Mouse (Mus musculus) hindbrain, embryonic 16.5 days (tissue): ENCODE results near the gene 2510009E07Rik. TPM values are rescaled to one million over a fixed set of nuclear protein-coding genes. Genes with fewer than 3 reads are reported as not detected.

Source experiments
- ATAC-seq: fragments of 200-750 bp; cut with Nextera tagmentation; 2 replicates; pipeline ENCODE4 v1.8.0; 2017; ENCODE audit warnings: moderate TSS enrichment, moderate library complexity
- H3K27ac ChIP-seq: fragments of 300-500 bp; sonication (generic); 2 replicates; pipeline ENCODE4 v1.5.1; 2014; ENCODE audit warnings: low read depth, mild to moderate bottlenecking, control low read depth, low read length, moderate library complexity
- H3K27me3 ChIP-seq: fragments of 300-500 bp; sonication (generic); replicated peaks from 2 replicates; pipeline ENCODE4 v1.6.1; 2014; ENCODE audit warnings: low read length; ENCODE audit not compliant: control insufficient read depth, insufficient read depth
- H3K36me3 ChIP-seq: fragments of 300-500 bp; sonication (generic); 2 replicates; pipeline ENCODE4 v1.6.1; 2014; ENCODE audit warnings: mild to moderate bottlenecking, low read length, moderate library complexity, mixed read lengths; ENCODE audit not compliant: control insufficient read depth, insufficient read depth
- H3K4me1 ChIP-seq: fragments of 300-500 bp; sonication (generic); 2 replicates; pipeline ENCODE4 v1.6.1; 2014; ENCODE audit warnings: low read depth, low read length; ENCODE audit not compliant: control insufficient read depth, insufficient read depth
- H3K4me2 ChIP-seq: fragments of 300-500 bp; sonication (generic); 2 replicates; pipeline ENCODE4 v1.6.1; 2014; ENCODE audit warnings: mild to moderate bottlenecking, low read length, control low read depth, moderate library complexity
- H3K4me3 ChIP-seq: fragments of 300-500 bp; sonication (generic); 2 replicates; pipeline ENCODE4 v1.5.1; 2014; ENCODE audit warnings: mild to moderate bottlenecking, low read length, control low read depth, moderate library complexity
- H3K9ac ChIP-seq: fragments of 300-500 bp; sonication (generic); 2 replicates; pipeline ENCODE4 v1.6.1; 2014; ENCODE audit warnings: low read depth, mild to moderate bottlenecking, control low read depth, low read length, moderate library complexity
- H3K9me3 ChIP-seq: fragments of 300-500 bp; sonication (generic); 2 replicates; pipeline ENCODE4 v1.6.1; 2014; ENCODE audit warnings: mild to moderate bottlenecking, low read length, moderate library complexity; ENCODE audit not compliant: control insufficient read depth
- WGBS: fragments of 180-500 bp; shearing (Covaris S2); extraction: QIAGEN DNeasy Blood & Tissue Kit; methylation state at CpG from one replicate; pipeline ENCODE4 v1.1.7; 2014; 5-methylcytosine and 5-hydroxymethylcytosine counted together
- polyA plus RNA-seq: library from polyadenylated mRNA; unstranded; fragments of >200 nt; fragmentation: Nextera tagmentation; extraction: Ambion mirVana; gene quantifications from 2 replicates; pipeline ENCODE4 v1.2.1, GENCODE M21; 2015

Gene 2510009E07Rik
- polyA plus RNA-seq, 1 experiment from 2014 or later, result 42.6 TPM

DNA sequence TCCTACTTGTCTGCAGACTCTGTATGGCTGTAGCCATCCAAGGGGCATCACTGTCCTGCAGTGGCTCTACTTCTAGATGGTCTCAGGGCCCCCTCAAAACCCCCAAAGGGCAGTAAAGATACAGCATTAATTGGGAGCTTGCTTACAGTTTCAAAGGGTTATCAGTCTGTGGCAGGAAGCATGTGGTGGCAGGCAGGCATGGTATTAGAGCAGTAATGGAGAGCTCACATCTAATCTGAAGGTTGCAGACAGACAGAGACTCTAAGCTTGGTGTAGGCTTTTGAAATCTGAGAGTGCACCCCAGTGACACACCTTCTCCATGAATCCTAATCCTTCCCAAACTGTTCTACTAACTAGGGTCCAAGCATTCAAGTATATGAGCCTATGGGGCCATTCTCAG lies 60.0 kb downstream of the 2510009E07Rik start:
- no peak overlapping the region for H3K27ac ChIP-seq
- no peaks in the 10 kb centered on the region for H3K4me1 ChIP-seq
- no peak for ATAC-seq
- no peak overlapping the region for H3K4me2 ChIP-seq
- H3K27me3 ChIP-seq, result no peaks in the 10 kb centered on the region
- no peaks in the 10 kb centered on the region for H3K36me3 ChIP-seq
- H3K9me3 ChIP-seq, result no peaks in the 10 kb centered on the region
- H3K9ac ChIP-seq, result no peak overlapping the region
- no peak overlapping the region for H3K4me3 ChIP-seq

- 83% methylated on average over 4 of the region's 4 CpGs for WGBS
- Histone ChIP-seq H3K4me3 (no peak overlapping the region), H3K36me3 (no peaks in the 10 kb centered on the region), H3K4me2 (no peak overlapping the region), H3K9ac (no peak overlapping the region), H3K27ac (no peak overlapping the region), H3K9me3 (no peaks in the 10 kb centered on the region), H3K4me1 (peaks cover 12% of the 10 kb centered on the region), H3K27me3 (no peaks in the 10 kb centered on the region)
- no peak for ATAC-seq
Measured at GRCm38 (mm10) chr16:21631815-21632222, 62.6 kb downstream of the 2510009E07Rik start.

DNA sequence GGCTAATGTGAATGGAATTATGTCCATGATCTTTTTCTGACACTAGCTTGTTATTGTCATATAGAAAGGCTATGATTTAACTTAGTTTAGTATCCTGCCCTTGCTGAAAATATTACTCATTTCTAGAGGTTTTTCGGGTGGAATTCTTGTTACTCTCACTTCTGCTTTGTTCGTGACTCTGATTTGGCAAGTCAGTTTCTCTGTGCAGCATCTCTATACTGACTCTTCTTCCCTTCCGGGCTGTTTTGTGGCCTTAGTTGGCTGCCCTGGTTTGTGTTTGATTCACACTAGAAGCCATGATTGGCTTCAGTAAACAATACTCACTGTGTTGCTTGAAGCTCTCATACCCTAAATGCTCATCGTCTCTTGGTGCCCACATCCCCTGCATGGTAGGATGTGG lies 63.9 kb downstream of the 2510009E07Rik start:
- Histone ChIP-seq H3K4me1 (peaks cover 12% of the 10 kb centered on the region), H3K4me3 (no peak overlapping the region), H3K9me3 (no peaks in the 10 kb centered on the region), H3K36me3 (no peaks in the 10 kb centered on the region), H3K4me2 (no peak overlapping the region), H3K27ac (no peak overlapping the region), H3K9ac (no peak overlapping the region), H3K27me3 (no peaks in the 10 kb centered on the region)
- WGBS, result 92% methylated on average over 4 of the region's 4 CpGs
- no peak for ATAC-seq

GRCm38 (mm10) chr16:21628061-21628591 lies 66.3 kb downstream of the 2510009E07Rik start:
- Histone ChIP-seq H3K9me3 (no peaks in the 10 kb centered on the region), H3K4me1 (peaks cover 12% of the 10 kb centered on the region), H3K9ac (no peak overlapping the region; the same call in 1 of the 2 replicates), H3K4me3 (no peak overlapping the region), H3K27ac (peak overlapping the region; percentile 42), H3K4me2 (peak overlapping the region; percentile 16; the same call in 1 of the 2 replicates), H3K36me3 (no peaks in the 10 kb centered on the region), H3K27me3 (no peaks in the 10 kb centered on the region)
- 33% methylated on average over 13 of the region's 13 CpGs for WGBS
- ATAC-seq, result peak; percentile 48

DNA sequence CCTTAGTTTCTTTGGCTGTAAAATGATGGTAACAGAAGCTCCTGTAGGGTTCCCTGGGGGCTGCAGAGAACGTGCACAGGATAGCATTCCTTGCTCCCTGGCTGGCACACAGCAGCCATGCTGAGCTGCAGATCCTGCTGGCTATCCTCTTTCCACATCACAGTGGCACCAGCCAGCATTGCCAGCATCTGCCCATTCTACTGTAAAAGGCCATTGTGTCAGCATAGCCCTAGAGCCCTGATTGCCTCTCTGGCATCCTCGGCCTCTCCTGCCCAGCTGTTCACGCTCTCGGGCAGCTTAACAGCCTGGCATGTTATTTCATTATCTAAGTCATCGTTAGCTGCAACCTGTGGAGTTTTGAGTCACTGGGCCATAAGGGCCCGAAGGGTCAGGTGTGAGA lies 67.2 kb downstream of the 2510009E07Rik start:
- WGBS, result 42% methylated on average over 6 of the region's 6 CpGs
- peak; percentile 40 for ATAC-seq
- H3K9me3 ChIP-seq, result no peaks in the 10 kb centered on the region
- no peaks in the 10 kb centered on the region for H3K36me3 ChIP-seq
- H3K9ac ChIP-seq, result no peak overlapping the region
- no peak overlapping the region for H3K27ac ChIP-seq
- H3K4me1 ChIP-seq, result peaks cover 12% of the 10 kb centered on the region
- H3K4me3 ChIP-seq, result no peak overlapping the region
- H3K4me2 ChIP-seq, result no peak overlapping the region
- H3K27me3 ChIP-seq, result no peaks in the 10 kb centered on the region

DNA sequence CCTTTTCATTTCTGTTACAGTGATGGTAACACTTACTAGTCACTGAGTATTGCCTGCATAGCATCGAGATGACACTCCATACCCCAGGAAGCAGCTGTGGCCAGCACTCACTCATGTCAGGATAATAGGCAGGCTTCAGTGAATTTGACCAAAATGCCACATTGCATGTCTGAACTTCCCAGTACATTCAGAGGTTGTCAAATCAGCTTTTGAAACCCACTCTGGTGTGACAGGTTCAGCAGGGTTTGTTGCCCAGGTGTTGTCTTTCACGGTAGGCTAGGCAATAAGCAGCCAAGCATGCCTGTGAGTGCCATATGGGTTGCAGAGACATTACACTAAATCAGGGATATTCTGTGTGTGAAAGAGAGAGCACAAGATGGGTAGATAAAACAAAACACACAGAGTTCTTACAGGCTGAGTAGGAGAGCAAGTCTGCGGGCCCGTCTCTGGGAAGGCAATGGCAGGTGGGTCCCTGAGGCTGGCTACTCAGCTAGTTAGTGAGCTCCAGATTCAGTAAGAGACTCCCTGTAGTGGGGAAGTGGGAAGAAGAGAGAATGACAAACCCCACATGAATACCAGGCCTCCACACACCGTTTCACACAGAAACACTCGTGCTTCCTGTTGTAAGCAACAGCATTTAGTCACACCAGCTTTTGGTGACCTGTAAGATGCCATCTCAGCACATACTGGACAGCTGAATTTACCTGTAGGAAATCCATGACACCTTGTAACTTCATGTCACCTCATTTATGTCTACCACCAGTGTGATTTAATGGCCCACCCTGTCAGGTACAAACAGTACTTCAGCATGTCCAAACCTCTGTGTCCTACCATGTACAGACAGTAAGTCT lies 68.5 kb downstream of the 2510009E07Rik start:
- 50% methylated on average over 6 of the region's 6 CpGs for WGBS
- H3K4me3 ChIP-seq, result no peak overlapping the region

GRCm38 (mm10) chr16:21620630-21621029 lies 73.8 kb downstream of the 2510009E07Rik start:
- Histone ChIP-seq H3K27me3 (no peaks in the 10 kb centered on the region), H3K9me3 (no peaks in the 10 kb centered on the region), H3K4me1 (no peaks in the 10 kb centered on the region), H3K36me3 (no peaks in the 10 kb centered on the region), H3K9ac (no peak overlapping the region), H3K27ac (no peak overlapping the region), H3K4me2 (no peak overlapping the region), H3K4me3 (no peak overlapping the region)
- no peak for ATAC-seq
- 90% methylated on average over 2 of the region's 2 CpGs for WGBS

More for the DNA sequence above, 68.5 kb downstream of the 2510009E07Rik start:
- no peaks in the 10 kb centered on the region for H3K36me3 ChIP-seq
- H3K27me3 ChIP-seq, result no peaks in the 10 kb centered on the region
- ATAC-seq, result peak; percentile 67
- no peak overlapping the region for H3K4me2 ChIP-seq
- H3K9me3 ChIP-seq, result no peaks in the 10 kb centered on the region
- H3K27ac ChIP-seq, result peak overlapping the region; percentile 46; the same call in 1 of the 2 replicates
- H3K9ac ChIP-seq, result no peak overlapping the region
- peaks cover 12% of the 10 kb centered on the region for H3K4me1 ChIP-seq

DNA sequence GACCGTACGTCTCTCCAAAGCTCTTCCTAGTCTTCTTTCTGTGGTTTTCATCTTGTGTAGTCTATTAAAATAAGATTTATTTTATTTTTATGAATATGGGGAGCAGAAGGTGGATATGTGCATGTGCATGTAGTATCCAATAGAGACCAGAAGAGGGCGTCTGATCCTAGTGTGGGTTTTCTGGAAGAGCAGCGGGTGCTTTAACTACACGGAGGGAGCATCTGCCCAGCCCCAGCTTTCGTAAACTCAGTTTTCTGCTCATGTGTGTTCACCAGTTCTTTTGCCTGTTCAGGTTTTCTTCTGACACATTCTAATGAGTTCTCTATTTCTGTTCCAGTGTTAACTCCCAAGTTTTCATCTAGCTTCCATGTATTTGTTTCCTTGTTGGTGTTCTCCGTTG lies 78.7 kb downstream of the 2510009E07Rik start:
- H3K4me3 ChIP-seq, result no peak overlapping the region
- H3K9ac ChIP-seq, result no peak overlapping the region
- ATAC-seq, result no peak
- H3K27me3 ChIP-seq, result no peaks in the 10 kb centered on the region
- no peaks in the 10 kb centered on the region for H3K9me3 ChIP-seq
- H3K27ac ChIP-seq, result no peak overlapping the region
- no peaks in the 10 kb centered on the region for H3K4me1 ChIP-seq
- WGBS, result 48% methylated on average over 7 of the region's 7 CpGs
- H3K36me3 ChIP-seq, result peaks cover 2% of the 10 kb centered on the region; the same call in 1 of the 2 replicates
- no peak overlapping the region for H3K4me2 ChIP-seq

DNA sequence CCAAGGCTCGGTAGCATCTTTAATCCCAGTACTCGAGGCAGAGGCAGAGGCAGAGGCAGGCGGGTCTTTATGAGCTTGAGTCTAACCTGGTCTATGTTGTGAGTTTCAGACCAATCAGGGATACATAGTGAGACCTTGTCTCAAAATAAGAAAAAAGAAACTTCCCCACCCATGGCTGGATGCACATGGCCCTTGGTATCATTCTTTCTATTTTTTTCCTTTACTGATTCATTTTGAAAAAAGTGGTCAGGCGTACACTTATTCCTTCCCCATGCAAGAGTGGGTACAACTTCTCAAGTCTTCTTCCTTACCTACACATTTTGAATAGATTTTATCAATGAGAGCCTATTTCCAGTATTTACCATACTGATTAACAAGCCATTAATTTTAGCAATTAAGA lies 84.0 kb downstream of the 2510009E07Rik start:
- Histone ChIP-seq H3K36me3 (peaks cover 2% of the 10 kb centered on the region; the same call in 1 of the 2 replicates), H3K27ac (no peak overlapping the region), H3K4me3 (no peak overlapping the region), H3K9me3 (no peaks in the 10 kb centered on the region), H3K9ac (no peak overlapping the region), H3K27me3 (no peaks in the 10 kb centered on the region), H3K4me2 (no peak overlapping the region), H3K4me1 (peaks cover 3% of the 10 kb centered on the region; the same call in 1 of the 2 replicates)
- ATAC-seq, result no peak
- 94% methylated on average over 4 of the region's 4 CpGs for WGBS
